Mouse (Mus musculus) lung, postnatal 10 days (tissue): Measurements from ENCODE around the gene Bud31.
A peak's percentile ranks its signal among the peaks of the same experiment; 100 is the strongest.
"Not testable (repeated sequence)": the region's sequence is repeated elsewhere in the genome, so short reads cannot be mapped to it uniquely, and the experiment has no call there.

Experiments
- DNase-seq: peaks from one replicate; pipeline ENCODE4 v3.0.0; 2021

Gene Bud31

GRCm38 (mm10) chr5:145129773-145130172 lies 10.4 kb upstream of the Bud31 start:
- not testable (repeated sequence) for DNase-seq

DNA sequence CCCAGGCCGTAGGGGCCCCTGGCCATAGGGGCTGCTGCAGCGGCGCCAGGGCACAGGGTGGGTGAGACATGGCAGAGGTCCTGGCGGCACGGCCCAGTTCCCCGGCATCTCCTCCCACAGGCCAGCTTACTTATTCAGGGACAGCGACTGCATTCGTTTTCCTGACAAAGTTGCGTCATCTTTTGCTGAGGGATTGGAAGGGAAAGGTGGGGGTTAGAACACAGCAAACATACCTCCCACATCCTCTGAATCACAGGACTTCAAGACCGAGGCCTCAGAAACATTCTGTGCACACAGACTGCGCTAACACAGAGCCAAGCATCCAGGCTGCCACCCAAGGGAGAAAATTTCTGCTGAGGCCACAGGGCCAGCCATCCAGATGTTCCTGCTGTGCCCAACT lies 10.0 kb upstream of the Bud31 start:
- no peak for DNase-seq

GRCm38 (mm10) chr5:145130995-145131394 lies 9.2 kb upstream of the Bud31 start:
- no peak for DNase-seq

- DNase-seq, result not testable (repeated sequence)
Measured at GRCm38 (mm10) chr5:145133275-145133674, 6.9 kb upstream of the Bud31 start.

- DNase-seq, result no peak
Measured at GRCm38 (mm10) chr5:145138836-145139235, 1.3 kb upstream of the Bud31 start.

DNA sequence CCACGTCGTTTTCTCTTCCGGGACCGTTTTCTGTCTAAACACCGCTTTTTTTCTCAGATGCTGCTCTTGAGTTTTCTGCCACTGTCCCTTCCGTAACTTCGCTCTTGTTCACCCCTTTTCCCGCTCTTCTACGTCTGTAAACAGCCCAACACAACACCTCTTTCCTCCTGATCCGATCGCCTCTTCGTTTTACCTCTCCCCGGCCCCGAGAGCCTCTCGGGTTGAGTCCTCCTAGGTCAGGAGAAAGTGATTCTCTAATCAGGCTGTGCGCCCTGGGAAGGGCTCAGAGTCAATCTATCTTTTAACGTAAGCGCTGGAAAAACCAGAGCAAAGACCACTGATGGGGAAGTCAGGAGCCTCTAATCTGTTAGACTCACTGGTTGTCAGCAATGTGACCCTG lies 449 bp downstream of the Bud31 start:
- no peak for DNase-seq

DNA sequence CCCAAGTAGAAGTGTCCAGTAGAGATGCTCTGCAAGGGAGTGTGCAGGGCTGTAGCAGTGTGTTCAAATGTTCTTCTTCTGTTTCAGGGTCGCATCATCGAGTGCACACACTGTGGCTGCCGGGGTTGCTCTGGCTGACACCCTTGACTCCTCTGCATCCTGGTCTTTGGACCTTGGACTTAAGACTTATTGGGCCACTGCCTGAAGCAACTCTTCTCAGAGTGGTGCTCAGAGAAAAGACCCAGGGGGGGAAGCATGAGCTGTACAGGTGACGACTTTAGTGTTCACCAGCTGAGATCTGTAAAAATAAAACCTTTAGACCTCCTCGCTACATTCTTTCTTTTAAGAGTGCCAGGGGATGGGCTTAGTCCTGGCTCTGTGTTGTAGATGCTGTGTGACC lies 7.6 kb downstream of the Bud31 start:
- DNase-seq, result no peak

DNA sequence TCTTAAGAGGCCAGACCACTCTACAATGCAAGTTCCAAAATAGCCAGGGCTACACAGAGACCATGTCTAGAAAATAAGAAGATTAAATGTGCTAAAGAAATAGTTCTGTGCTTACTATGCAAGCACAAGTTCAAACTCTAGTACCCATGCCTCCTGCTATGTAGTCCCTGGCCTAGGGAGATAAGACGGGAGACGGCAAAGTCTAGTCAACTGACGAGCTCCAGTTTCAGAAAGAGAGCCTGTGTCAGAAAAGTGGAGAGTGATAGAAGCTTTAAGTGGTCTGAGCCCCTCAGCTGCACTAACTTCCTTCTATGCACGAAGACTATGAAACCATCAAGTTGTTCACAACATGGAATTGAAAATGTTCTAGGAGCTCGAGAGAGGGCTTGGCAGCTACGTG lies 9.1 kb downstream of the Bud31 start:
- DNase-seq, result no peak

DNA sequence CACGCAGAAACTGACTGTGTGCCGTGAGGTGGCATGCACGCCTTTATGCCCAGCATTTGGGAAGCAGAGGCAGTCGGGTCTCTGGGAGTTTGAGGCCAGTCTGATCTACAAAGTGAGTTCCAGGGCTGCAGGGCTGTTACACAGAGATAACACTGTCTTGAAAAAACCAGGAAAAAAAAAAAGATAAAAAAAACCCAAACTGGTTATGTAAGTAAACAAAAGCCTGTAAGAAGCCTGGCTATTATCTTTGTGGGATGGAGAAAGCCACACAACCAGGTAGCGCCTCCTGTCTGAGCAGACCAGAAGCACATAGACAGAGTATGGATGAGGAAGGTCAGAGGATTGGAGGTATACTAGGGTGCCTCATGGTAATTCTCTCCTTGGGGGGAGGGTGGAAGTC lies 12.5 kb downstream of the Bud31 start:
- no peak for DNase-seq

GRCm38 (mm10) chr5:145161361-145161760 lies 21.2 kb downstream of the Bud31 start:
- no peak for DNase-seq

DNA sequence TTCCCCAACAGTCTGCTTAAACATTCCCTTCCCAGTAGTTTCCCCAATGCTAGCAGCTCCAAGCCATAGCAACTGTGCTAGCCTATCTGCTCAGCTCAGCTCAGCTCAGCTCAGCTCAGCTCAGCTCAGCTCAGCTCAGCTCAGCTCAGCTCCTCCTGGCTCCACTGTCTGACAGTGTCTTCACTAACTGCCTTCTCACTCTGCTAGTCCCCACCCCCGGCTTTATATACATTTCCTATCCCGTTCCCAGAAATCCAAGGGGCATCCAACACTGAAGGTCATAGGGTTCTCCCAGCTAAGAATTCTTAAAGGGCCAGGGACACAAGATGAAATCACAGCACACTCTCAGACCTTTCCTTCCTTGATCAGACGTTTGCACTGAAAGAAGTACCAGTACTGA lies 24.5 kb downstream of the Bud31 start:
- no peak for DNase-seq

- DNase-seq, result no peak
Measured at GRCm38 (mm10) chr5:145165184-145165583, 25.0 kb downstream of the Bud31 start.

DNA sequence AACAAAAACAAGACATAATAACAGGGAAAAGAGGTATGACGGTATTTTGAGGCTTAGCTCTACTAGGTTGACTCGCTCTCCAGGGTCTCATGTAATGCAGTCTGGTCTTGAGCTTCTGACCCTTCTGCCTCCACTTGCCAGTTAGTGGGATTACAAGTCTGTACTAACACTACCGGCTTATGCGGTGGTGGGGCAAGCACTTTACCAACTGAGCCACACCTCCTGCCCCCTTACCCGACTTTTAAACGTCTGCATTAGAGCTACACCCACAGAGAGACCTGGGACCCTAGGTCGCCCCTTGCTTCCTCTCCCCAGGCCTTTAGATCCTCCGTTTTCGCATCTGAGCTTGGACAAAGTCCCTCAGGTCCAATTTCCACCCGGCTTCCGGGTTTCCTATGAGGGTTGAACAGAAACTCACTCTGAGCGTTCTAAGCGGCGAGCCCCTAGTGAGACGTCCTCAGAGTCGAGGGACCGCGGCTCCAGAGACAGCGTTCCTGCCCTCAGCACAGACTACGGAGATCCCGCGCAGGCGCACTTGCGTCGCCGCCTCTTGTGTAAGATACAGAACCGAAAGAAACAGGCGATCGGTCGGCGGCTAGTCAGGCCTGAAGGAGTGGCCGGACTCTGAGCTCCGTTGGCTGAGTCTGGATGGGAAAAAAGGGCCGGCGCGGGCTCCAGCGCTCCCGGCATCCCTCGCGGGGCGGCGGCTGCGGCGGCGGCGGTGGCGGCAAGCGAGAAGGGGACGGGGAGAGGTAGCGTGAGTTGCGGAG lies 26.6 kb downstream of the Bud31 start, which contains the start of the genes Ptcd1 and Cpsf4:
Gene Ptcd1, minus strand, starts transcription at position 573 of the 770 bp plus-strand sequence.
Gene Cpsf4, plus strand, starts transcription at position 678 of the 770 bp plus-strand sequence.
- DNase-seq, result peak; percentile 99

DNA sequence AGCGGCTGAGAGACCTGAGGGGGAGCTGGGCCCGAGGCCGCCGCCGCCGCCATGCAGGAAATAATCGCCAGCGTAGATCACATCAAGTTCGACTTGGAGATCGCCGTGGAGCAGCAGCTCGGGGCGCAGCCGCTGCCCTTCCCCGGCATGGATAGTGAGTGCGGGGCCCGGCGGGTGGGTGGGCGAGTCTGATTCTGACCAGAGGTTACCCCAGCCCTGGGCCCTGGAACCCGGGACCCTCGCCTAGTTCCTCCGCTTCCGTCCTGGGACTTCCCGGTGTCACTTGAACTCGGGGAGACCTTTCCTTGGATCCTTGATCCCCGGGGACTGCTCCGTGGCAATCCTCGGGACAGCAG lies 27.1 kb downstream of the Bud31 start:
- no peak for DNase-seq

DNA sequence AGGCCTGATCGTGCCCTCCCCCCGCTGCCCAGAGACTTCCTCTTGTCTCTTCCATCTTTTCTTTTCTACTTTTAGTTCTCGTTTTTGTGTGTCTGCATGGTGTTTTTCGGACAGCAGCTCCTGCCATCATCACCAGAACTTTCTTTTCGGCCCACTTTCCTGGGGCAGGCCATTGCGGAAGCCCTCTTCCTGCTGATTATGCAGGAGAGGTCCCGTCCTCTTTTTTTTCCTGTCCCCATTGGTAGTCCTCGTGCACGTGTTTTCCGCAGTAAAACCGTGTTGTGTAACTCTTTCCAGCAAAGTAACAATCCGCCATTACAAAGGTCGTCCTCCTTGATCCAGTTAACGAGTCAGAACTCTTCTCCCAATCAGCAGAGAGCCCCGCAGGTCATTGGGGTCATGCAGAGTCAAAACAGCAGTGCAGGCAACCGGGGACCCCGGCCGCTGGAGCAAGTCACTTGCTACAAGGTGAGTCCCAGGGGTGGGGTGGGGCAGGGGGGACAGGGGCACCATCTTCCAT lies 38.4 kb downstream of the Bud31 start:
- no peak for DNase-seq

GRCm38 (mm10) chr5:145185244-145185643 lies 45.1 kb downstream of the Bud31 start:
- no peak for DNase-seq

GRCm38 (mm10) chr5:145189416-145189815 lies 49.3 kb downstream of the Bud31 start:
- DNase-seq, result no peak

- no peak for DNase-seq
Measured at GRCm38 (mm10) chr5:145190373-145190772, 50.2 kb downstream of the Bud31 start.

DNA sequence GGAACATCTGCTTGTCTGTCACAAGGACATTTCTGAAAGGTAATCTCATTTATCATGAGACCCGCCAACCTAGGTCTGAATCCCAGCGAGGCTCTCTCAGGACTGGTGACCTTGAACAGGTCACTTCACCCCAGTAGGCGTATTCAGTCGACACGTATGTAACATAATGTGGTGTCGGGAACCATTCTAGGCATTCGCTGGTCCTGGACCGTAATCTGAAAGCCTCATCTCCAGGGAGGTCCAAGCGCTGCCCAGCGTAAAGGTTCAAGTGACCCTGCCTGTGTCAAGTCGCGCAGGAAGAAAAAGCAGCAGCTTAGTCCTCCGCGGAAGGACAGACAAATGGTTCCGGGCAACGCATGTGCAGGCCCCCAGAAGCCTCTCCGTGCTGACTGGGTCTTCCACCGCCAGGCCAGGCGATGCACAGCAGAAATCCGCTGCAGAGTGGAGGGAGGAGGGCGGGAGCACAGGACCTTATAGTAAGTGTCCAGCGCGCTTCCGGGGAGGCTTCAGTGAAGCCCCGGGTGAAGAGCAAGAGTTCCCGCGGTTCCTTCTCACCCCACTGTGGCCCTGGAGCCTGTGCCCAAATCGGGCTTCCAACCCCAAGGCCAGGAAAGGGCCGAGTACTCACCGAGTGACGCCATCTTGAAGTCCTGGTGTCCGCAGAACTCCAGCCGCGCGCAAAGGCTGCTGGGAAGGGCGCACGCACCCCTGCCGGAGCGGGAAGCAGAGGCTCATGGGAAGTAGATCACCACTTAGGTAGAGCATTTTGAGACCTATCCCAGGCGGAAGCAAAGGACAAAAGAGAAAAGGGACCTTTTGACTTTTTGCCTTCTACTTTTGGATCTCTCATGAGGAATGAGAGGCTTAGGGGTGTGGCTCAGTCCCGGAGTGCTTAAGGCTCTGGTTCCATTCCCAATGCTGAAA lies 51.0 kb downstream of the Bud31 start:
- DNase-seq, result peak; percentile 96

- no peak for DNase-seq
Measured at GRCm38 (mm10) chr5:145191962-145192361, 51.8 kb downstream of the Bud31 start, which contains the start of gene Atp5j2. Gene Atp5j2, minus strand, starts transcription at chr5:145192062.
